Mouse (Mus musculus) liver, embryonic 12.5 days (tissue): Measurements from ENCODE around the gene Scnn1a. TPM values are rescaled to one million over a fixed set of nuclear protein-coding genes. Genes with fewer than 3 reads are reported as not detected.

Experiments
- ATAC-seq: fragments of 200-750 bp; cut with Nextera tagmentation; 2 replicates; pipeline ENCODE4 v1.8.0; 2017; ENCODE audit warnings: moderate number of reproducible peaks, mild to moderate bottlenecking, moderate library complexity
- H3K27ac ChIP-seq: fragments of 300-500 bp; sonication (generic); 2 replicates; pipeline ENCODE4 v1.5.1; 2016; ENCODE audit warnings: mild to moderate bottlenecking
- H3K27me3 ChIP-seq: fragments of 300-500 bp; sonication (generic); replicated peaks from 2 replicates; pipeline ENCODE4 v1.6.1; 2016; ENCODE audit warnings: mild to moderate bottlenecking, moderate library complexity
- H3K36me3 ChIP-seq: fragments of 300-500 bp; sonication (generic); 2 replicates; pipeline ENCODE4 v1.6.1; 2016; ENCODE audit warnings: mild to moderate bottlenecking, moderate library complexity
- H3K4me1 ChIP-seq: fragments of 300-500 bp; sonication (generic); 2 replicates; pipeline ENCODE4 v1.6.1; 2016
- H3K4me2 ChIP-seq: fragments of 300-500 bp; sonication (generic); 2 replicates; pipeline ENCODE4 v1.6.1; 2016; ENCODE audit warnings: mild to moderate bottlenecking, moderate library complexity
- H3K4me3 ChIP-seq: fragments of 300-500 bp; sonication (generic); 2 replicates; pipeline ENCODE4 v1.5.1; 2016; ENCODE audit warnings: mild to moderate bottlenecking, moderate library complexity
- H3K9ac ChIP-seq: fragments of 300-500 bp; sonication (generic); 2 replicates; pipeline ENCODE4 v1.6.1; 2016; ENCODE audit warnings: mild to moderate bottlenecking, moderate library complexity
- H3K9me3 ChIP-seq: fragments of 300-500 bp; sonication (generic); replicated peaks from 2 replicates; pipeline ENCODE4 v1.6.1; 2016; ENCODE audit warnings: mild to moderate bottlenecking, moderate library complexity
- WGBS: fragments of 180-500 bp; shearing (Covaris S2); methylation state at CpG from one replicate; pipeline ENCODE4 v1.1.7; 2016; ENCODE audit not compliant: insufficient replicate concordance; 5-methylcytosine and 5-hydroxymethylcytosine counted together
- polyA plus RNA-seq: library from polyadenylated mRNA; unstranded; fragments of >200 nt; fragmentation: Nextera tagmentation; extraction: Ambion mirVana; gene quantifications from 2 replicates; pipeline ENCODE4 v1.2.1, GENCODE M21; 2016

Gene Scnn1a
- polyA plus RNA-seq, 1 experiment from 2014 or later, result 0.23 TPM

DNA sequence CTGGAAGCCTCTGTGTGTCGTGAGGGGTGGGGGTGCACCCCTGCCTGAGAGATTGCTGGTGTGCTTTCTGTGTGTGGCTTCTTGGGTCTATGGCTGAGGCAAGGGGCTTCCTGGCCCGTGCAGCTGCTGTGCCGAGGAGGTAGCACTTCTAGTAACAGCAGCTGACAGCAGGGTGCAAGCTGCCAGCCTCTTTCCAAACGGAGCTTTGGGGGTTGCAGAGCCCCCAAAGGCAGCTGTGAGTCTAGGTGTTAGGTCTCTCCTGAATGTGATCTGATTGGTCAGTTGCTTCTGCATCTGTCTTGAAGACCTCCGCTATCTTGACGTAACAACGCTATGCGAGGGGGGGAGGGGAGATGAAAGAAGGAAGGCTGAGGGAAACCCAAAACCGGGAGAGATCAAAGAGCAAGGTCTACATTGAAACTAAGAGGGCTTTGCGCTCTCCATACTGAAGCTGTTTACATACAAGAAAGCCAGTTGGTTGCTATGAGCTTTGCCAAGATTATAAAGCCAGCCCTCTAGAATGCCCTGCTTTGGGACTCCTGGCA, 34.8 kb downstream of the Scnn1a start:
- Histone ChIP-seq H3K9ac (peak overlapping the region; percentile 31; the same call in 1 of the 2 replicates), H3K9me3 (no peaks in the 10 kb centered on the region), H3K27me3 (no peaks in the 10 kb centered on the region), H3K27ac (0 out of 2 replicates have a peak overlapping the region, but pooled peaks have one; percentile 32), H3K4me2 (peak overlapping the region; percentile 44), H3K4me3 (no peak overlapping the region), H3K36me3 (peaks cover 33% of the 10 kb centered on the region), H3K4me1 (peaks cover 64% of the 10 kb centered on the region)
- WGBS, result 9% methylated on average over 10 of the region's 10 CpGs
- ATAC-seq, result no peak

DNA sequence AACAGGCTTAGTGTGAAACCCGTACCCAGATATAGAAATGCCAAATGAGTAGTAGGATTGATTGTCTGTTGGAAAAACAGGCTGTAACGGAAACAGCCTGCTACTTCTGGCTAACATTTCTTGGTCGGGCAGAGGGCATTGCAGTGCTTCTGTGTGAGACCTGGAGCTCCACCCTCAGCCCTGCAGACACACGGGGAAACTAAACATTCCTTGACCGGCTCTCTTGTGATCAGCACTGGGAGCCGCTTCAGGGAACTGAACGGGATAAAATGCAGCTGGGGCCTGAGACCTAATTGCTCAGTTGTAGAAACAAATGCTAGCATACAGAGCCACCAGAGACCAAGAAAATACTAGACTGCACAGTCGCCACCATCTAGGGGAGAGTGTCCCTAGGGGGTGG, 35.8 kb downstream of the Scnn1a start:
- Histone ChIP-seq H3K36me3 (peaks cover 42% of the 10 kb centered on the region), H3K27ac (no peak overlapping the region), H3K4me2 (no peak overlapping the region), H3K4me3 (no peak overlapping the region), H3K4me1 (peaks cover 54% of the 10 kb centered on the region), H3K27me3 (no peaks in the 10 kb centered on the region), H3K9ac (no peak overlapping the region), H3K9me3 (no peaks in the 10 kb centered on the region)
- ATAC-seq, result no peak
- 54% methylated on average over 8 of the region's 8 CpGs for whole genome bisulfite sequencing

DNA sequence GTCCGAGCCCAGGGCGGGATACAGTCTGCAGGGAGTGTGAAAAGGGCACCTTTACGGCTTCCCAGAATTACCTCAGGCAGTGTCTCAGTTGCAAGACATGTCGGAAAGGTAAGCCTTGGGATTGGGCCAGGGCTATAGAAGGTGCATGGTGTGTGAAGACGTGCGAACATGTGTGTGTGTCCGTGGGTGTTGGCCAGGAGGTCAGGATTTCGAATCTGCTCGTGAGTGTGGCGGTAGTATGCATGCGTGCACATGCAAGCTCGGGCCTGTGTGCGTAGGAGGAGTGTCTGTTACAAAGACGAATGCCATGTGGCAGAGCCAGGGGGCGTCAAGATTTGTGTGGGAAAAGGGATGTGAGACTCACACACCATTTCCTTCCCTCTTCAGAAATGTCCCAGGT, 36.9 kb downstream of the Scnn1a start:
- 83% methylated on average over 15 of the region's 15 CpGs for WGBS
- no peak for ATAC-seq
- peaks cover 50% of the 10 kb centered on the region for H3K36me3 ChIP-seq
- peaks cover 43% of the 10 kb centered on the region for H3K4me1 ChIP-seq
- no peak overlapping the region for H3K27ac ChIP-seq
- no peaks in the 10 kb centered on the region for H3K27me3 ChIP-seq
- H3K4me3 ChIP-seq, result no peak overlapping the region
- no peaks in the 10 kb centered on the region for H3K9me3 ChIP-seq
- H3K4me2 ChIP-seq, result no peak overlapping the region
- no peak overlapping the region for H3K9ac ChIP-seq

DNA sequence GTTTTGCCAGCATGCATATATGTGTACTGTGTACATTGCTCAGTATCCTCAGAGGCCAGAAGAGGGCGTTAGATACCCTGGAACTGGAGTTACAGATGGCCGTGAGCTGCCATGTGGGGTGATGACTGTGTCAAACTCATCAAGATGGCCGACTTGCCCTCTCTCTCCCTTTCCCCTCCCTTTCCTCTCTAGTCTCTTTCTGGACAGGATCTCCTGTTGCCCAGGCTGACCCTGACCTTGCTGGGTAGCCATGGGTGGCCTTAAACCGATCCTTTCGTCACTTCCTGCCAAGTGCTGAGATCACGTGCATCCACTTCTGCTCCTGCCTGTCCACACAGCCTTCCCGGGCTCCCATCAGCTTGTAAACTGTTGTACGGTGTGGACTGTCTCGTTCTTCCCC, 39.5 kb downstream of the Scnn1a start:
- Histone ChIP-seq H3K27me3 (peaks cover 13% of the 10 kb centered on the region; the same call in 1 of the 2 replicates), H3K4me2 (no peak overlapping the region), H3K4me1 (peaks cover 32% of the 10 kb centered on the region), H3K9ac (no peak overlapping the region), H3K4me3 (no peak overlapping the region), H3K27ac (no peak overlapping the region), H3K36me3 (peaks cover 50% of the 10 kb centered on the region), H3K9me3 (no peaks in the 10 kb centered on the region)
- no peak for ATAC-seq
- WGBS, result 47% methylated on average over 9 of the region's 9 CpGs

GRCm38 (mm10) chr6:125360846-125361245, 40.4 kb downstream of the Scnn1a start:
- no peak for ATAC-seq
- Histone ChIP-seq H3K9me3 (no peaks in the 10 kb centered on the region), H3K36me3 (peaks cover 50% of the 10 kb centered on the region), H3K4me3 (no peak overlapping the region), H3K9ac (no peak overlapping the region), H3K27ac (no peak overlapping the region), H3K4me1 (peaks cover 24% of the 10 kb centered on the region), H3K27me3 (peaks cover 13% of the 10 kb centered on the region; the same call in 1 of the 2 replicates), H3K4me2 (no peak overlapping the region)
- WGBS, result 76% methylated on average over 9 of the region's 9 CpGs

DNA sequence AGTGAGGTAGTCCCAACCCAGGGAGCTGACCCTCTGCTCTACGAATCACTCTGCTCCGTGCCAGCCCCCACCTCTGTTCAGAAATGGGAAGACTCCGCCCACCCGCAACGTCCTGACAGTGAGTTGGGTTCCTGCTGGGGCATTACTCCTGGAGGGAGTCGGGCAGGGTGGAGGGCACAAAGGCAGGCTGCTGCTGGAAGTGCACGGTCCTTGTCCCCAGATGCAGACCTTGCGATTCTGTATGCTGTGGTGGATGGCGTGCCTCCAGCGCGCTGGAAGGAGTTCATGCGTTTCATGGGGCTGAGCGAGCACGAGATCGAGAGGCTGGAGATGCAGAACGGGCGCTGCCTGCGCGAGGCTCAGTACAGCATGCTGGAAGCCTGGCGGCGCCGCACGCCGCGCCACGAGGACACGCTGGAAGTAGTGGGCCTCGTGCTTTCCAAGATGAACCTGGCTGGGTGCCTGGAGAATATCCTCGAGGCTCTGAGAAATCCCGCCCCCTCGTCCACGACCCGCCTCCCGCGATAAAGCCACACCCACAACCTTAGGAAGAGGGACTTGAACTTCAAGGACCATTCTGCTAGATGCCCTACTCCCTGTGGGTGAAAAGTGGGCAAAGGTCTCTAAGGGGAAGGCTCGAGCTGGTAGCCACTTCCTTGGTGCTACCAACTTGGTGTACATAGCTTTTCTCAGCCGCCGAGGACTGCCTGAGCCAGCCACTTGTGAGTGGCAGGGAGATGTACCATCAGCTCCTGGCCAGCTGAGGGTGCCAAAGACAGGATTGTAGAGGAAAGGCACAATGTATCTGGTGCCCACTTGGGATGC, 41.2 kb downstream of the Scnn1a start:
- Histone ChIP-seq H3K27ac (no peak overlapping the region), H3K4me1 (peaks cover 15% of the 10 kb centered on the region), H3K27me3 (peaks cover 13% of the 10 kb centered on the region; the same call in 1 of the 2 replicates), H3K9me3 (no peaks in the 10 kb centered on the region), H3K4me2 (no peak overlapping the region), H3K4me3 (no peak overlapping the region), H3K9ac (no peak overlapping the region), H3K36me3 (peaks cover 50% of the 10 kb centered on the region)
- no peak for ATAC-seq
- 67% methylated on average over 38 of the region's 38 CpGs for WGBS

- H3K9ac ChIP-seq, result no peak overlapping the region; the same call in 1 of the 2 replicates
- ATAC-seq, result no peak
These were observed 42.6 kb downstream of the Scnn1a start for GRCm38 (mm10) chr6:125363021-125363420.

DNA sequence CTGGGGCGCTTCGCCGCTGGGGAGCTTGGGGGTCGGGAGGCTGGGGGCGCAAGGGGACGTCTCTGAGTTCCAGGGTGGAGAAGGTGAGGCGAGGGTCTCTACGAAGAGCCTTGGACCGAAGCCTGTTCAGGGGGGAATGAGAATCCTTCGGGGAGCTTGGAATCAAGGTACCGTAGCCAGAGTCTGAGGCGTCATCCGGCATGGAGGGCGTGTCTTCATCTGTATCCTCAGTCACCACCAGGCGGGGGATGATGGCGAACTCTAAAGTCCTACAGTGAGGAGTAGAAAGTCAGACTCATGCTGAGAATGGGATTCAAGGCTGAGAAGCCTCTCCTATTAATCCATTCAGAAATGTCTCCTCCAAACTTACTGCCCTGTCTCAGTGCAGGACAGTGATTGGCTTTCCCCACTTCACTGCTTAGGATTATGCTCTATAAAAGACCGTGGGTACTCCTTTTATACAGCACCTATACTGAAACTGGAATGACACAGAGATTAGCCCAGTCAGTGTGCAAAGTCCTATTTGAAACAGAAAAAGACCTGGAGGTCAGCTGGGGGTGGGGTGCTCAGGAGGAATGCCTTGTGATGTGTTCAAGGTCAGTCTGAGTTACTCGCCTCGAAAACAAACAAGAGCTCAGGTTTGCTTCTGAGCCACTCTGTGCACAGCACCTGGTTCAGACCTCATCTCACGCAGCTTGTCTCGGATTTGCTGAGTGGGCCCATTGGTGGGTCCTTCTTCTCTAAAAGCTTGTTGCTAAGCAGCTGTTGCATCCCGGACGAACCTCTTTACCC, 43.2 kb downstream of the Scnn1a start:
- Histone ChIP-seq H3K27me3 (peaks cover 13% of the 10 kb centered on the region; the same call in 1 of the 2 replicates), H3K9me3 (no peaks in the 10 kb centered on the region), H3K9ac (no peak overlapping the region; the same call in 1 of the 2 replicates), H3K4me2 (peak overlapping the region; percentile 40), H3K4me3 (no peak overlapping the region), H3K36me3 (peaks cover 33% of the 10 kb centered on the region), H3K27ac (no peak overlapping the region), H3K4me1 (peaks cover 22% of the 10 kb centered on the region)
- WGBS, result 33% methylated on average over 23 of the region's 23 CpGs
- ATAC-seq, result peak; percentile 12; the same call in 1 of the 2 replicates

More at GRCm38 (mm10) chr6:125363021-125363420, 42.6 kb downstream of the Scnn1a start:
- Histone ChIP-seq H3K27ac (no peak overlapping the region), H3K27me3 (peaks cover 13% of the 10 kb centered on the region; the same call in 1 of the 2 replicates), H3K4me2 (peak overlapping the region; percentile 40), H3K4me1 (peaks cover 21% of the 10 kb centered on the region), H3K4me3 (no peak overlapping the region), H3K9me3 (no peaks in the 10 kb centered on the region), H3K36me3 (peaks cover 39% of the 10 kb centered on the region)
- WGBS, result 43% methylated on average over 15 of the region's 15 CpGs

DNA sequence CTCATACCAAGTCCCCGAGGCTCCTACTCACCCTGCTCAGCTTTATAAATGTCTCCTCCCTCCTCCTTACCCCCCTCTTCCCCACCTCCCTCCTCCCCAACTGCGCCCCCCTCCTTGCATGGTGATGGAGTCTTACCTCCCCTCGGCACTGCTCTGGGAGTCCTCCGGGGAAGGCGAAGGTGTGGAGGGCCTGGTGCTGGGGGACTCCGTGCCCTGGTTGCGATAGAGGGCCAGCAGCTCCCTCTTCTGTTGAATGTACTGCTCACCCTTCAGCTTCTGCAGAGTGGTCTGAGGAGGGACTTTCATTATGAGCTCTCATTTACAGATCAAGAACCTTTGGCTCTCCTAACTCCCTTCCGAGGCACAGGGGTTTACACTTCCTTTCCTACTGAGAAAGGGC, 44.0 kb downstream of the Scnn1a start:
- H3K36me3 ChIP-seq, result peaks cover 25% of the 10 kb centered on the region
- no peak for ATAC-seq
- H3K4me1 ChIP-seq, result peaks cover 22% of the 10 kb centered on the region
- H3K9me3 ChIP-seq, result no peaks in the 10 kb centered on the region
- WGBS, result 14% methylated on average over 8 of the region's 8 CpGs
- peaks cover 13% of the 10 kb centered on the region; the same call in 1 of the 2 replicates for H3K27me3 ChIP-seq
- no peak overlapping the region for H3K9ac ChIP-seq
- H3K4me2 ChIP-seq, result no peak overlapping the region
- no peak overlapping the region for H3K4me3 ChIP-seq
- no peak overlapping the region for H3K27ac ChIP-seq

DNA sequence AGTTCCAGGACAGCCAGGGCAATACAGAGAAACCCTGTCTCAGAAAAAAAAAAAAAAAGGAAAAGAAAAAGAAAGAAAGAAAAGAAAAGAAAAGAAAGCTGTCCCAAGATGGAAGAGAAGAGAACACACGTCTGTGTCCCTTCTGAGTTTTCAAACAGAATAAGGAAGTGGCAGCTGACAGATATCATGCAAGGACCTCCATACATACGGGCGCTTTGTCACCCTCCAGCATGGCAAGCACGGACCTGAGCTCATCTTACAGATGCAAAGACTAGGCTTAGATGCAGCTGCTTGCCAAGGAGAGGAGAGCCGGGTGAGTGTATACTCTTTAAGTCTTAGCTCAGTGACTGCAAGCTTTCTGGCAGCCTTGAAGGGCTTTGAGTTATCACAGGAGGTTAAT, 45.1 kb downstream of the Scnn1a start:
- H3K27me3 ChIP-seq, result peaks cover 13% of the 10 kb centered on the region; the same call in 1 of the 2 replicates
- no peak overlapping the region for H3K4me2 ChIP-seq
- H3K9me3 ChIP-seq, result no peaks in the 10 kb centered on the region
- peaks cover 26% of the 10 kb centered on the region for H3K4me1 ChIP-seq
- no peak overlapping the region for H3K4me3 ChIP-seq
- H3K9ac ChIP-seq, result no peak overlapping the region
- ATAC-seq, result no peak
- no peak overlapping the region for H3K27ac ChIP-seq
- WGBS, result 65% methylated on average over 5 of the region's 5 CpGs
- H3K36me3 ChIP-seq, result peaks cover 15% of the 10 kb centered on the region

- Histone ChIP-seq H3K27ac (no peak overlapping the region), H3K4me3 (no peak overlapping the region), H3K4me1 (peaks cover 26% of the 10 kb centered on the region), H3K9ac (no peak overlapping the region), H3K36me3 (peaks cover 10% of the 10 kb centered on the region), H3K27me3 (peaks cover 13% of the 10 kb centered on the region; the same call in 1 of the 2 replicates), H3K9me3 (no peaks in the 10 kb centered on the region), H3K4me2 (no peak overlapping the region)
- WGBS, result 58% methylated on average over 1 of the region's 1 CpGs
- ATAC-seq, result no peak
These were observed 45.7 kb downstream of the Scnn1a start for GRCm38 (mm10) chr6:125366133-125366532.
